Mouse (Mus musculus): ENCODE data around the gene H1foo.
A peak's percentile ranks its signal among the peaks of the same experiment; 100 is the strongest.

H1foo gene

GRCm38 (mm10) chr6:115927292-115928242 is 17.2 kb upstream of the H1foo start:
- peak in 1 of 2 experiments; percentile 54 for DNase-seq

- DNase-seq: no peak
These were observed 14.7 kb upstream of the H1foo start for GRCm38 (mm10) chr6:115930018-115930417.

DNA sequence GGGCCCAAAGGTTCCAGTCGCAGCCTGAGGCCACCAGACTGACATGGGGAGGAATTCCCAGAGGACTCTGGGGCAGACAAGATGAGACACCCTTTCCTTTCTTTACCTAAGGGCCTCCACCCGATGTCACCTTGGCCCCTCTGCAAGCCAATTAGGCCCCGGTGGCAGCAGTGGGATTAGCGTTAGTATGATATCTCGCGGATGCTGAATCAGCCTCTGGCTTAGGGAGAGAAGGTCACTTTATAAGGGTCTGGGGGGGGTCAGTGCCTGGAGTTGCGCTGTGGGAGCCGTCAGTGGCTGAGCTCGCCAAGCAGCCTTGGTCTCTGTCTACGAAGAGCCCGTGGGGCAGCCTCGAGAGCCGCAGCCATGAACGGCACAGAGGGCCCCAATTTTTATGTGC is 13.1 kb upstream of the H1foo start, which contains the start of gene Rho:
TSS of gene Rho (plus strand) at position 110 of the 400 bp plus-strand sequence.
- DNase-seq: no peak

DNA sequence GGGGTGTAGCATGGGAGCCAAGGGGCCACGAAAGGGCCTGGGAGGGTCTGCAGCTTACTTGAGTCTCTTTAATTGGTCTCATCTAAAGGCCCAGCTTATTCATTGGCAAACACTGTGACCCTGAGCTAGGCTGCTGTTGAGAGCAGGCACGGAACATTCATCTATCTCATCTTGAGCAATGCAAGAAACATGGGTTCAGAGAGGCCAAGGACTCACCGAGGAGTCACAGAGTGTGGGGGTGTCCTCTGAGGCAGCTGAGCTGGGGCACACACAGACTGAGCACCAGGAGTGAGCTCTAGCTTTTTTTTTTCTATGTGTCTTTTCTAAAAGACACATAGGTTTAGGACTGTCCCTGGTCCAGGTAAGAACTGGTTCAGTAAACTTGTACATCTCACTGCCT is 12.3 kb upstream of the H1foo start:
- DNase-seq: no peak

DNA sequence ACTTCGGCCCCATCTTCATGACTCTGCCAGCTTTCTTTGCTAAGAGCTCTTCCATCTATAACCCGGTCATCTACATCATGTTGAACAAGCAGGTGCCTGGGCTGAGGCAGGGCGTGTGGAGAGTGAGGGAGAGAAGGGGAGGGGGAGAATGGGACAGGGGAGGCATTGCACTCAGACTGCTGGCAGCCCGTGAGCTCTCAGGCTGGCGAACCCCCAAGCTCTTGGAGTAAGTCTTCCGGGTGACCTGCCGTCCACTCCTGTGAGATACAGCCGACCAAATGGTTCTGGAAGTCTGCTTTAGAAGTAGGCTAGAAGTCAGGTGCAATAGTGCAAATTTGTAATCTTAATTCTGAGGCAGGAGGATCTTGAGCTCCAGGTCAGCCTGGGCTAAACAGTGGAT is 9.2 kb upstream of the H1foo start:
- peak; percentile 73 to 74 for DNase-seq

DNA sequence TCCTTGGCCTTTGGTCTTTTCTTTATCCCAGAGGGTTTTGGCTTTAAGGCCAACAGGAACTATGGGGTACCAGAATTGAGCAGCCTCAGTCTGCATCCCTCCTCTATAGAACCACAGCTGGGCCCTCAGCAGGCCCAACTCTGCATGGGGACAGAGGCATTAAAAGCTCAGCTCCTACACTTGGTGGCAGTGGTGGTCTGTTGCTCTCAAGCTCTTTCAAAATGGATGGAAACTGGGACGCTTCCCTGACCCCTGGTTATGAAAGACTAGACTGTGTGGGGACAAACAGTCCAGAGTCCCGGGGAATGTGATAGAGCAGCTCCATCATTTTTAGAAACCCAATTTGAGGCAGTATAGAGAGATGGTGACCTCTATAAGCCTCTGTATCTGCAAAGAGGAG is 6.7 kb upstream of the H1foo start:
- no peak for DNase-seq

GRCm38 (mm10) chr6:115938798-115939197 is 5.9 kb upstream of the H1foo start:
- DNase-seq: no peak

DNA sequence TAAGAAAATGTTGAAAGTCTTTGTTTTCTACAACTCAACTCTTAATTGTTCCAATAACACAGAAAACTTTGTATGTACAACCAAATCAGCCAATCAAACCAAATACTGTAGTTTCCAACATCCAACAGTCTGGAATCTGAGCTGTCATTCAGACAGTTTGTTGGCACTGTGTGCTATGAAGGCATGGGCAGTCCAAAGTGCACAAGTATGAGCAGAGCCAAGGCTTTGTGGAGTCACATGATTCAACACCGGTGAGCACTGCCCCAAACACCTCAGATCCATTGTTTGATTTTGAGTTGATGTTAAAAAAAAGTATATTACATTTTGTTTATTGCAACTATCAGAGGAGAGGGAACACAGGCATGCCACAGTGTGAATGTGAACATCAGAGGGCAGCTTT is 4.1 kb upstream of the H1foo start:
- no peak for DNase-seq

- DNase-seq: peak in 1 of 2 experiments; percentile 26
These were observed 3.6 kb upstream of the H1foo start for GRCm38 (mm10) chr6:115941128-115941527.

DNA sequence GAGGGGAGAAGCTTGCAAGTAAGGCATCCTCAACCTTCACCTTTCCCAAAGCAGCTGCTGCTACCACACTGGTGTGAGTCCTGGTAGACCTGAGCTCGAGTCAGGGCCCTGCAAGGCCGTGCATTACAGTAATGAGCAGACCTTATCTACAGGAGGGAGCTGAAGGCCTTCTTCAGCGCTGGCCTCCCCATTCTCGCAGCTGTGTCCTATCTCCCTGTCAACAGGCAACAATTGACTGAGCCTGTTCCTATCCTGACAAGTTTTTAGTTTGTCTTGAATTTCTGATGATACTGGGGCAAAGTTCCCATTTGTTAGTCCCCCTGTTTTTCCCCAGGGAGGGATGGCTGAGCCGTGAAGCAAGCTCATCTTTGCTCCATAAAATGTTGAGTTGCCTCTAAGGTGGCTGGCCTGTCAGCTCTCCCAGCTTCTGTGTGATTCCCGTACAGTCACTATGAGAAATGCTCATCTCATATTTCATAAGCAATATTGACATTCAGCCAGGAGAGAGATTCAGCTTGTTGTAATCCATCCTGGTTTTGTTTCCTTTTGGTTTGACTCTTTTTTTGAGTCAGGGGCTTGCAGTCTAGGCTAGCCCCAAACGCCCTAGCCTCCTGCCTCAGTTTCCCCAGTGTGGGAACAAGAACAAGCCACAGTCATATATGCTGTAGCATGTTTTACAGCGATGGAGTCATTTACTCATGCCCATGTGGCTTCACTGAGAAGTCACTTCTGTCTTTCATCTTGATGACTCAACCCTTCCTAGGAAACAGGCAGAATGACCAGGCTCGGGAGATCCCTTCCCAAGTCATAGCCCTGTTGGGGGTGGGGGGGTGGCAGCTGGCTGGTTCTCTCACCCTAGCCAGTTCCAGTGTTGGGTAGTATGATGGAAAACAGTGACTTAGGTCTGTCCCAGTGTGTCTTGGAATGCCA is 975 bp upstream of the H1foo start:
- no peak for DNase-seq

- DNase-seq: no peak
These were observed 895 bp downstream of the H1foo start for GRCm38 (mm10) chr6:115945633-115946032.

- DNase-seq: peak; percentile 80 to 82
These were observed 1.7 kb downstream of the H1foo start for GRCm38 (mm10) chr6:115946389-115946788.

DNA sequence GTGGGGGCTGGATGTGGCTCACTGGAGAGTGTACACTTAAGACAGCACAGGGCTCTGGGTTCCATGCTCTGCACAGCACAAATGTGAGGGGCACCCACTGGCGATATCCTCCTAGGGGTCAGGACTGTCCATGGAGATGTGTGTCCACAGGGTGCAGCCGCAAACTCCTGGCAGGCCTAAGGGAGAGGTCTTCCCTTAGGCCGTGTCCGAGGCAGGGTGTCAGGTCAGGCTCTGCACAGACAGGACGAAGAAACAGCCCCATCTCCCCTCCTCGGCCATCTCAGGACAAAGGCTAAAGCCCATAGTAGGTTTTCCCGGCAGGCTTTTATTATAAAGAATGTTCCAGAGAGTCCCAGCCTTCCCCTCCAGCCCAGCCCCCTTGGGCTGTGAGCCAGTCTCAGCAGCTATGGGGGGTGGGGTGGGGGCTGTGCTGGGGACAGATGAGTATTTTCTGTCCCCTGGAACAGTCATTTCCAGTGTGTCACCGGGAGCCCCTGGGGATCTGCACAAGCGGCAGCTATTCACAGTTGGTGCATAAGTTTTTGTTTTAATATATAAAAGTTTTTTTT is 9.9 kb downstream of the H1foo start:
- DNase-seq: peak in 1 of 2 experiments; percentile 48

DNA sequence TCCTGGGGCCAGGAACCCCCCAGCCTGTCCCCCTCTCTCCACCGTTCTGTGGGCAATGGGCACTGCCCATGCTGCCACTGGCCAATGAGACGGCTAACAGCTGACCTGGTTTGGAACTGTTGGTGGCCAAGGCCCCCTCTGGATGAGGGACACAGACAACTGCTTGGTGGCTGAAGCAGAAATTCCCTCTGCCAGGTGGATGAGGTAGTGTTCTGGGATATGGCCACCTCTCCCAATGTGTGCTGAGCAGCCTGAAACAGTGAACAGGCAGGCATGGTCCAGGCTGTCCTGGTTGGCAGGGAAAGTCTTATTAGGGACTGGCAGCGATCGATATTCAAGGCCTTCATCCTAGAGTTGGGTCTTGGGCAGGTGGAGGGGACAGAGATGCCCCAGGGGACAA is 10.4 kb downstream of the H1foo start:
- peak; percentile 69 to 73 for DNase-seq

GRCm38 (mm10) chr6:115955664-115956063 is 10.9 kb downstream of the H1foo start:
- DNase-seq: no peak

- no peak for DNase-seq
These were observed 11.7 kb downstream of the H1foo start for GRCm38 (mm10) chr6:115956418-115956921.

DNA sequence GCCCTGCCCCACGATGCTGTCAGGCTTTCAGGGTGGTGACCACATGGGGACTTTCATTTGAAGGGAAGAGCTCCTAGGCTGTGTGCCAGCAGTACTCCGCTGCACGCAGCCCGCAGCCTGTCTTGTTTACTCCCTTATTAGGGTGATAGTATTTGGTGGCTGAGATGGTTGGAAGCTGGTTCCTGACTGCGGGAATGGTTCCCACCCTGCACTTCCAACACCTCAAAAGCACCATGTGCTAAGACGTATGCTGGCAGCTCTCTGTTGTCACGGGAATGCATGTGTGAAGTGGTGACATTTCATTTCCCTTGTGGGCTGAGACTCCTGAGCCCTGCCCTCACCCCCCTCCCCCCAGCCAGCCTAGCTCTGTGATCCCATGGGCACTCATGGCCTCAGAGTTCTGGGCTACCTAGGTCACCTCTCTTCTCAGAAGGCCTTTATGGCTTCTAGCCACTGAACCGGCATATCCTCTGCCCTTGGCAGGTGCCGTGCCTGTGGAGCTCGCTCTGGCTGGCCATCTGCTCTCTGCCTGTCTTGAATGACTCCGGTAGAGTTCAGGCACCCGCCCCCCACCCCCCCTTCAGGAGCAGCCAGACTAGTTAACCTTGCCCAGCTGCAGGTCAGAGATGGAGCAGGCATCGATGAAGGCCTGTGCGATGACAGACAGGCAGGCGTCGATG is 12.3 kb downstream of the H1foo start:
- peak; percentile 89 to 91 for DNase-seq

- peak; percentile 50 to 61 for DNase-seq
These were observed 12.9 kb downstream of the H1foo start for GRCm38 (mm10) chr6:115957681-115958080.

DNA sequence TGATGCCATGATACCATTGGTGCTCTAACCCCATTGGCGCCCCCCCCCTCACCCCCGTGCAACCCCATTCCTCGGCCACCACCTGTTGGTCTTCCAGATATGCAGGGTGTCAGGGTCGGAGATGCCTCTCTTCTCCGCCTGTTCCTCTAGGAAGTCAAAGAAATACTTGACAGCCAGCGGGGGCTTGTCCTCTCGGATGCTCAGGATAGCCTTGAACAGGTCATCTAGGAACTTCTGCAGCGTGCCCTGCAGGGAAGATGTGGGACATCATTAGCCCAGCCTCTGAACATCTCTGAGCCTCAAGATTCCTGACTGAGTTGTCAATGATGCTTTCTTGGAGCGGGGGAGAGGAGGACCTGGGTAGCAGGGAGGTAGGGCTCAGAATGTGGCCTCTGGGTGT is 13.7 kb downstream of the H1foo start:
- DNase-seq: no peak

GRCm38 (mm10) chr6:115959151-115959691 is 14.5 kb downstream of the H1foo start:
- DNase-seq: peak; percentile 76

- no peak for DNase-seq
These were observed 15.6 kb downstream of the H1foo start for GRCm38 (mm10) chr6:115960322-115960721.

GRCm38 (mm10) chr6:115961743-115962142 is 17.0 kb downstream of the H1foo start:
- no peak for DNase-seq

Measured in cerebellum, postnatal 10 days (tissue).